Mouse (Mus musculus): ENCODE measurements around the gene Poldip3.

GRCm38 (mm10) chr15:83150694-83151093 lies 1.5 kb upstream of the Poldip3 start:
- TF ChIP-seq CTCF (IDR thresholded peaks at IDR 0.05; ENCODE audit: control insufficient read depth, insufficient read depth, insufficient read length) (no peak), MYOD1 (IDR thresholded peaks at IDR 0.05; ENCODE audit: control insufficient read depth, insufficient read length, low read depth) (no peak), CEBPB (IDR thresholded peaks at IDR 0.05; ENCODE audit: low read depth) (no peak), FOSL1 (IDR thresholded peaks at IDR 0.05; ENCODE audit: insufficient read depth, low read length, poor library complexity, severe bottlenecking) (no peak), MAX (IDR thresholded peaks at IDR 0.05) (no peak), USF1 (IDR thresholded peaks at IDR 0.05; ENCODE audit: low read depth) (no peak), MYOG (IDR thresholded peaks at IDR 0.05; ENCODE audit: control insufficient read depth, extremely low read depth, insufficient read length) (no peak)
